Mouse (Mus musculus): ENCODE data around the gene Lcorl. TPM values are rescaled to one million over a fixed set of nuclear protein-coding genes. Genes with fewer than 3 reads are reported as not detected.

The Lcorl gene
- 1.7 and 1.9 TPM in 2 replicates for polyA plus RNA-seq (2012; rRNA removed)

DNA sequence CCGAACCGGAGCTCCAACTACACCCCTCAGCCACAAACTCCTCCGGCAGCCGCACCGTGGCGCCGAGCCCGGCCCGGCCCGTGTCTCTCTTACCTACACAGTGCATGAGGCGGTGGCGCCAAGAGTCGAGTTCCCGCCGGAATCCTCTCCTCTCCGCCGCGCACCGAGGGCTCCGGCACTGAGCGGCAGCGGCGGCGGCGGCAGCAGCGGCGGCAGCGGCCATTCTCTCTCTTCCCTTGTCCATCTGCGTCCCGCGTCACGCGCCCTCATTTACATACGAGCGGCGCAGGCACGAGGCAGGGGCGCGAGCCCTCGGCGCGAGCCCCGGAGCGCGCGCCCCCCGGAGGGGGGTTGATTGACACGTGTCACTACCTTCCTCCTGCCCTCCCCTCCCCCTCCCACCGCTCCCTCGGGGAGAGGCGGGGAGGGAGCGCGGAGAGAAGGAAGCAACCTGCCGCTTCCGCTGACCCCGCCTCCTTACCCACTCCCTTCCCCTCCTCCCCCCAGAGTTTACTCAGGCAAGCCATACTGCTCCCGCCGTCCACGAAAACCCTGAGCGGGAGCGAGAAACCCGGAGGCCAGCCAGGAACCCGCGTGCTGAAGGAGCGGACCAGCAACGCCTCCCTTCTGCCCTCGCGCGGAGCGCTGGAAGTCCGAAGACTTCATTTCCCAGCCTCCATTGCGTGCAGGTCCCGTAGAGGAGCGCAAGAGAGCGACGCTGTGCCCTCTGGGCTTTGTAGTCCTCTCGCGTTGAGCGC, at the start of gene Lcorl:
Gene Lcorl, minus strand, starts transcription at position 362 of the 758 bp plus-strand sequence.

DNA sequence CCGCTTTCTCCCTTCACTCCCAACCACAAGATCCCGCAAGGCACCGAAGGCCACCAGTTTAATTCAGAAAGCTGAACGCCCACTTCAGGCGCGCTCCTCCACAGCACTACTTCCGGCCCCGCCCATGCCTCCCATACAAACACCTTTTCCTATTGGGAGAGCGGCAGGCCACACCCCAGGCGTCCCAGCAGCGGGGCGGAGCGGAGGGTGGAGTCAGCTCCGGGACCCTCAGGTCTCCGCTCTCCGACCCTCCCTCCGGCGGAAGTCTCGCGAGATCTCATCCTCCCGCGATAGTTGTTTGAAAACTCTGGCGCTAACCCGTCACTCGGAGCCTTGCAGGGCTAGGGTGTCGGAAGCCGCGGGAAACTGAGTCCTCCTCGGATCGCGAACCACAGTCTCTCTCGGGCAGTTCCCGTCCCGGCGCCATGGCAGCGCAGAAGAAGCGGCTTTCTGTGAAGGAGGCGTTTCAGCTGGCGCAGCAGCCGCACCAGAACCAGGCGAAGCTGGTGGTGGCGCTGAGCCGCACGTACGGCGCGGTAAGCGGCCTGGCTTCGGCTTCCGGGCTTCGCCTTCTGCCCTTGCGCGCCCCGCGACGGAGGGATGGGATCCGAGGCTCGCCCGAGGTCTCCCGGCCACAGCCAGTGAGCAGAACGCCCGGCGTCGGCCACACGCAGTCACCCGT, 187.7 kb downstream of the Lcorl start, which contains the start of gene Ncapg:
Gene Ncapg, plus strand, starts transcription at position 322 of the 682 bp plus-strand sequence.

Other genes starting within 250 kb of the Lcorl start
- gene Fam184b, start 218.0 kb downstream of the Lcorl start, polyA plus RNA-seq (2012; rRNA removed): 0.03 and 0.06 TPM in 2 replicates
- gene Ncapg, start 187.7 kb downstream of the Lcorl start, polyA plus RNA-seq (2012; rRNA removed): 12.1 and 14.2 TPM in 2 replicates

All from liver, embryonic 18 days (tissue).